Mouse (Mus musculus) urinary bladder, adult 18-20 months (tissue): Measurements from ENCODE around the gene Stx17.

Experiments
- DNase-seq, 2 experiments: peaks; one replicate each; pipeline ENCODE4 v3.0.0; 2022; ENCODE audit warnings: low spot score in 2 of 2, mixed read lengths in 2 of 2

The Stx17 gene

DNA sequence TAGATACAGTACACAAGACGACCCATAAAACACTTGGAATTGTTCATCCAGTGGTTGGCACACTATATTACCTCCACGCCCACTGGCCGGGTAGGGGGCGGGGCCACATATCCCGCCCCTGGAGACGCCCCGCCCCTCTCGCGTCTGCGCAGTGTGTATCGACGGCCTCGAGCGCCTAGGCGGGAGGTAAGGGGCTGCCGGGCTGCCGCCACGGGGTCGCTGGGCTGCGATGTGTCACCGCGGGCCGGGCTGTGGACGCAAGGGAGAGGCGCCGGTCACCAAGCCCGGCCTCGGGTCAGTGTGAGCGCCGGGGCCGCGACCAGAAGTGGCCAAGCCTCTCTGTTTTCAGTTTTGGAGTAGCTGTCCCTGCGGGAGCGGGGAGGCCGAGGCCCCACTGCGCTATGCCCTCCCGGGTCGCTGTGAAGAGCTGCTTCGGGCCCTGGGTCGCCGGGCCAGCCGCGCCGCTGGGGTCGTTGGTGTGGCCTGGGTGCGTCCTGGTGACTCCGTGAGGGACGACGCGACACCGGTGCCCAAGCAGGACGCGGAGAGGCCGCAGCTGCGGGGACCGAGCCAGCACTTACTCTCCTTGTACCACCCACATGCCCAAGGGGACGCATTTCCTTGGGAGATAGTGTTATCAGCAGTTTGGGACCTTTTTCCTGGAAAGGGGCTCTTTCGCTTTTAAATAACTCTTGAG, at the start of gene Stx17:
Gene Stx17 (plus strand): TSS at position 143 of the 697 bp plus-strand sequence.
- DNase-seq = peak; percentile 77 to 86

DNA sequence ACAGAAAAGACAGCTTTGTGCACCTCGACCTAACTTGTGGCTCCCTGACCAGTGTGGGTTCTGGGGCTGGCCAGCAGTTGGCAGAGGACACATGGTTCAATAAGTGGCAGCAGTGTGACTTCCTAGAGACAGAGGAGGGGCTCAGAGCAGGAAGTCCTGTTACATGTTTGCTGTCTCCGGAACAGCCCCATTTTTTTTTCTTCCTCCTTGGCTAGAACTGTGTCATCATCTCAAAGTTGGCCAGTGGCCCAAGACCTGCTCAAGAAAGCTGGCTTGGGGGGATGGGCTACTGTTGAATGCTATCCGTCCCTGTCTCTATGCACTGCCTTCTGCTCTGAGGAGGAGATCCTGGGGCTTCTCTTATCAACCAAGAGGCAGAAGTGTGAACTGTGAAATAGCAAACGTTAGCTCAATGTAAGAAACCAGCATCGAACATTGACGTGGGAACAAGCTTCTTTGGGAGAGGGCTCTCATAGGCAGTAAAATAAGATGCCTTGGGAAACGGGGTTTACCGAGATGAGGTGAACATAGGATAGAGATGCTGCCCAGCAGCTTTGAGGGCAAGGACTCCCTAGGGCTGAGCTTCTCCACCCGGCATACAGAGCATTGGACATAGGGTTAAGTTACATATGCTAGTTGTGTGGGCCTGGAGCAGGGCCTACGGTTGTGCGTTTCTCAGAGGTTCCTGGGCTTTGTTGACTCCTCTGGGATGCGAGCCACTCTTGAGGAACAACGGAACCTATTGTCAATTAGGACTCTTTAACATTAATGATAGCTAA, 47.8 kb upstream of the Stx17 start:
- DNase-seq = no peak

- DNase-seq = no peak
Observed at GRCm38 (mm10) chr4:48078213-48078612, 46.5 kb upstream of the Stx17 start.

DNA sequence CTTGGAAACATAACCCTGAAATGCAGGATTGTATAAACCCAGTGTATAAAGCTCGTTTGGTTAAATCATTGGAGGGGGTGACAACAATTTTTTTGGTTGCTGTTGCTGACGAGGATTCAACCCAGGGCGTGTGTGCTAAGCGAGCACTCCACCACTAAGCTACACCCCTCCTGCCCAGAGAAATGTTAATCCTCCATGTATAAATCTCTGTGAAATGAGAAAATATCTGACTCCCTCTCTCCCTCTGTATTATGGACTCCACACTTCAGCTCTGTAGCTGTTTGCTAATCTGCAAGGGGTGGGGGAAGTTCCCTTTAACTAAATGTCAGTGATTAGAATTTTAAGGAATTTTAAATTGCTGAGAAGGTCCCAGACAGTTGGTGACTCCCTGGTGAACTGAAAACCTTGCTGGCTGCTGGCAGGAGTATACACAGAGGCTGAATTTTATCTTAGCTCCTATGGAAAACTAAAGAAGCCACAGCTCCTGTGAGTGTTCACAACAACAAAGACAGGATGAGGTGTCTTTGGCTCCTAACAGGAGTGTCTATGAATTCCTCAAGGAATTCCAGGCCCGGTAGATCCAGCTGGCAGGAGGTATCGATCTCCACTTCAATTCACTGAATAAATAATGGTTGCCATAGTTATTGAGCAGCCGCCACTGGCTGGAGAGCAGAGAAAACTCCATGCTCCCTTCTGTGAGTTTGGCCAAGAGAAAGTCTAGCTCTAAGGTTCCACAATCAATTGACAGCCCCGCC, 45.3 kb upstream of the Stx17 start:
- no peak for DNase-seq

DNA sequence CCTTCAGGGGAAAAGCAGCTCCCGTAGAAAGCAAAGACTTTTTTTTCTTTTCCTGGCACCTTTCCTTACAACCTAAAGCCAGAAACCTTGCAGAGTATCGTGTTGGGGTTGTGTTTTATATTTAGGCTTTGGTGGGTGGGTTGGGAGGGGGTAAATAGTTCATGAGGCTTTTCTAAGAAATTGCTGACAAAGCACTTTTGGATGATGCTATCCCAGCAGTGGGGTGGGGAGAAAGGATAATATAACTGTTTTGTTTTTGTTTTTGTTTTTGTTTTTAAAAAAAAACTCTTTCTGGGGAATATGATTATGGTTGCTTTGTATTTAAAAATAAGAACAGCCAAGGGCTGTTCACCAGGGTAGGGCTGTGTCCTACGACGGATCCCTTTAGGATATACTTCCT, 41.3 kb upstream of the Stx17 start:
- DNase-seq = no peak

DNA sequence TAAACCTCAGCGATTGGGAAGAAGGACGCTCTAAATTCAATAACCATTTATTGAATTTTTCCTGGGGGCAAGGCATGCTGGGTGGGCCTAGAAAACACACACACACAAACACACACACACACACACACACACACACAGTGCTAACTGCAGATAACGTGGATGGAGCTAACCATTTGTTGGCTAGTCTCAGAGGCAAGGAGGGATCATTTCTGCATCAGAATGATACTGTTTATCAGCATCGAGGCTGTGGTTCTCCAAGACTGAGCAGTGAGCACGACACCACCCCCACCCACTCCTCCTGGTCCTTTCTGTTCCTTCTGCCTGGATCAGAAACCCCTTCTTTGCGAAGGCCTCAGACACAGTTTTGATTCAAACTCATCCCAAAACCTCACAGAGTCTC, 38.1 kb upstream of the Stx17 start:
- DNase-seq = no peak

GRCm38 (mm10) chr4:48087497-48087896, 37.2 kb upstream of the Stx17 start:
- no peak for DNase-seq

DNA sequence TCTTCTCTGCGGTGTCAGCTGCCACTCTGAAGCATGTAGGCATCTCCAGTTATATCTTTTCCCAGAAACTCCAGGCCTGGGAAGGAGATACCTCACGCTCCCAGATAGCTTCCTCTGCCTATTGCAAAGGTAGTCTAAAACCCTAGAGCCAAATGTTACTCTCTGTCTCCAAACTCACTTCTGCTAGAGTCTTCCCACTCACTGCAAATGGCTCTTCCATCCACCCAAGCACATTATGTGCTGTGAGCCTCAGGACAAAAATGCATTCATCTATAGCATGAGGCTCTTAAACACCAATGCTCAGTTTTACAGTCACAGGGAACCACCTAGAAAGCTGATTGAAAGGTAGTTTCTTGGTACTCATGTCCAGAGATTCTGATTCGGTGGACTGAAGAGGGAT, 31.5 kb upstream of the Stx17 start:
- no peak for DNase-seq

DNA sequence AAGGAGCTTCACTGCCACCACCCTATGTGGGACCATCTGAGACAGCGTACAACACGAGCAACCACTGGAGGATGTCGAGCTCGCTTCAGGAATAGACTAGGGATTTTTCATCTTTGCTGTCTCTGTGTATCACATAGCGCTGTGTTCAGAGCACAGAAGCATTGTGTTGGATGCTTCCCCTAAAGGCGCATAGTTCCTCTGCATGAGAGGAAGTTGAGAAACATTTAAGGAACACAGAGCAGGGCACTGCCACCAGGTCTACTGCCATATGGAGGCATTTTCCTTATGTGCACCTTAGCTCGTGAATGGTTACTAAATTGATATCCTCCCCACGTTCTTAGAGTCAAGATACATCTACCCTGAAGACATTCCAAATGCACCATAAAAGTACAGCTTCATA, 24.5 kb upstream of the Stx17 start:
- DNase-seq = no peak

DNA sequence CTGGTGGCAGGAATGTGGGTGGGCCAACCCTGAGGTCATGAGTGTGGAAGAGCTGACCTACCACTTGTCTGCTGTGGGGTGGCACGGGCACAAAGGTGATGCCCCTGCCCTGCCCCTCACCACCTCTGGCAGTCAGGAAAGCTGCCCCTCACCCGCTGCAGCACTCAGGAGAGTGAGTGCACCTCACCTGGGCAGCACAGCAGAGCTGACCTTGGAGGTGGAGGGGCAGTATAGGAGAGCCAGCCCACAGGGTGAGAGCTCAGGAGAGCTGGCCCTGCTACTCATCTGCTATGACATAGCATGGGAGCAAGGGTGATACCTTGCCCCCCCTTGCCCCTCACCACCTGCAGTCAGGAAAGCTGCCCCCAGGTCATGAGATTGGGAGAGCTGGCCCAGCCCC, 22.7 kb upstream of the Stx17 start:
- no peak for DNase-seq

DNA sequence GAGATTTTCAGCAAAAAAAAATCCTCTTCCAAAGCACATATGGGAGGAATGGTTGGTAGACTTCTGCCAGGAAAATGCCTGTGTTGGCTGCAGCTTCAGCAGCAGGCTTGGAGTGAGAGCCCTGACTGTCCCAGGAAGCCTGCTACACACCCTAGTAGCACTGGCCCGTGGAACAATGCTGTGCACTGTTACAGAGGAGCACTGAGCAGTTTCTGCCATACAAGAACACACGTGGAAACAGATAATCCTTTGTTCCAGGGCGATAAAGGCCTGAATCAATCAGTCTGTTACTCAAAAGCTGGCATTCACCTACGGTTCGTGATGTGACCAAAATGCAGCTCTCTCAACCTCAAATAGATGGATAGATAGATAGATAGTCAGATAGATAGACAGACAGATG, 19.3 kb upstream of the Stx17 start:
- DNase-seq = no peak

- no peak for DNase-seq
Observed at GRCm38 (mm10) chr4:48107086-48107485, 17.6 kb upstream of the Stx17 start.

- no peak for DNase-seq
Observed at GRCm38 (mm10) chr4:48108591-48108990, 16.1 kb upstream of the Stx17 start.

DNA sequence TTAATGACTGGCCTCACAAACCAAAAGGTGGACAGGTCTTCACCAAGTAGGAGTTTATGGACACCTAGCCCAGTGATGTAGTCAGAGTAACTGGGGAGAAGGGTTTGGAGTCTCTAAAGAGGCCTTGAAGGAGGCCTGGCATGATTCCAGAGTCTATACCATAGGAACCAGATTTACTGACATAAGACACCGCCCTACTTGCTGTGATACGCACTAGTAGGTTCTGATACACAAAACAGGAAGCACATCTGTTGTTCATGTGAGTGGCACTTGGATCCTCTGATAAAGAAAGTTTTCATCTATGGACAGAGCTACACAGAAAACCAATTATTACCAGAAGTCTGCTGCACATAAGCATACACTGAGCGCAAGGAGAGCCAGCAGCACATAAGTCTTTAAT, 14.4 kb upstream of the Stx17 start:
- DNase-seq = no peak

GRCm38 (mm10) chr4:48116191-48116590, 8.5 kb upstream of the Stx17 start:
- peak; percentile 2 to 39 for DNase-seq

- DNase-seq = peak in 1 of 2 experiments; percentile 15
Observed at GRCm38 (mm10) chr4:48124416-48124772, 321 bp upstream of the Stx17 start.

- no peak for DNase-seq
Observed at GRCm38 (mm10) chr4:48130314-48130713, 5.6 kb downstream of the Stx17 start.

DNA sequence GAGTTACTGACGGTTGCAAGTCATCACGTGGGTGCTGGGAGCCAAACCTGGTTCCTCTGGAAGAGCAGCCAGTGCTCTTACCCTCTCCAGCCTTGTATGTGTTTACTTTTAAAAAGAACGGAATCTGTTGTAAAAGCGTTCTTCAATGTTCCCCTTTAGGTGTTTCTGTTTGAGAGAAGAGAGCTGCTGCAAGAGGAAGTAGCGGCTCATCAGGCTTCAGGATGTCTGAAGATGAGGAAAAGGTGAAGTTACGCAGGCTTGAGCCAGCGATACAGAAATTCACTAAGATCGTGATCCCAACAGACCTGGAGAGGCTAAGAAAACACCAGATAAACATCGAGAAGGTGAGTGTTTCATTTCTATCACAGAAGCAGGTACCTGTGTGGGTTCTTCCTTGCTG, 6.9 kb downstream of the Stx17 start:
- DNase-seq = no peak

DNA sequence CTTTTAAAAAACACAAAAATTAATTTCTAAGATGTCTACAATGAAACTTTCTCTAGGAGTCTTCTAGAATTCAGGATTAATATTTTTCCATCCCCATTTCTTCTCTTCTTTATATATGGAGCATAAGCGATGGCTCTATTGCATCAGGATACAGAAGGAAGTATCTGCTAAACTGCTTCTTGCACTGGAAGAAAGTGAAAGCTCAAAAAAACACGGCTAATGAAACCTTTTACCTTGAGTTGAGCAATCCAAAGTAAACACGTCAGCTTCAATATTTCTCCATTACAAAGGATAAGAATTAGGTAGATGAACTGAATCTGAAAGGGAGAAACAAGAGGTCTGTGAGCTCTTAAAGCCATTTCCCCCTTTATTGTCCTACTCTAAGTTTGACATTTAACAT, 8.0 kb downstream of the Stx17 start:
- DNase-seq = no peak

- no peak for DNase-seq
Observed at GRCm38 (mm10) chr4:48149492-48149891, 24.8 kb downstream of the Stx17 start.

DNA sequence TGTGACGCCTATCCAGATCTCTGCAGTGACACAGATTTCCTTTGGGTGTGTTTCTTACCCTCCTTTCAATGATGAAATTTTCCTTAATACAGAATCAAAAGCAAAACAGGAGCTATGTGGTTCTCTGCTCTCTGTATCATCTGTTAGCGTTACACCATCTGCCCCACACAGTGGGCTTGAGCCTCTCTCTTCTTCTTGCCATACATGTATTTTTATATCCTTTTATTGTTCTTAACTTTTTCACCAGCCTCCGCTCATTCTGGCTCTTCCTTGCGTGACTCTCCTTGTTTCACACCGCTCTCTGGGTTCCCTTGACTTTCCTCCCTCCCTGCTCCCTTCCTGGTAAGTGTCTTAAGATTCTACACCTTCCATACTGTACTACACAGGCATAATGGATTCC, 28.5 kb downstream of the Stx17 start:
- DNase-seq = no peak

- no peak for DNase-seq
Observed at GRCm38 (mm10) chr4:48155864-48156263, 31.1 kb downstream of the Stx17 start.

- DNase-seq = no peak
Observed at GRCm38 (mm10) chr4:48160386-48160785, 35.7 kb downstream of the Stx17 start.
